Mouse (Mus musculus) embryonic facial prominence, embryonic 12.5 days (tissue): Measurements from ENCODE around the gene Dennd1a. TPM values are rescaled to one million over a fixed set of nuclear protein-coding genes. Genes with fewer than 3 reads are reported as not detected.
A peak's percentile ranks its signal among the peaks of the same experiment; 100 is the strongest.

Experiments
- ATAC-seq: fragments of 200-750 bp; cut with Nextera tagmentation; 2 replicates; pipeline ENCODE4 v1.8.0; 2017; ENCODE audit not compliant: insufficient number of reproducible peaks, insufficient read depth, low FRiP score, low TSS enrichment
- H3K27ac ChIP-seq: fragments of 300-500 bp; sonication (generic); 2 replicates; pipeline ENCODE4 v1.5.1; 2016; ENCODE audit warnings: mild to moderate bottlenecking
- H3K27me3 ChIP-seq: fragments of 300-500 bp; sonication (generic); 2 replicates; pipeline ENCODE4 v1.6.1; 2016; ENCODE audit warnings: mild to moderate bottlenecking, moderate library complexity
- H3K36me3 ChIP-seq: fragments of 300-500 bp; sonication (generic); 2 replicates; pipeline ENCODE4 v1.6.1; 2016; ENCODE audit warnings: mild to moderate bottlenecking
- H3K4me1 ChIP-seq: fragments of 300-500 bp; sonication (generic); 2 replicates; pipeline ENCODE4 v1.6.1; 2016
- H3K4me2 ChIP-seq: fragments of 300-500 bp; sonication (generic); replicated peaks from 2 replicates; pipeline ENCODE4 v1.6.1; 2016; ENCODE audit warnings: mild to moderate bottlenecking, moderate library complexity
- H3K4me3 ChIP-seq: fragments of 300-500 bp; sonication (generic); 2 replicates; pipeline ENCODE4 v1.5.1; 2016; ENCODE audit warnings: mild to moderate bottlenecking
- H3K9ac ChIP-seq: fragments of 300-500 bp; sonication (generic); 2 replicates; pipeline ENCODE4 v1.6.1; 2016; ENCODE audit warnings: mild to moderate bottlenecking, moderate library complexity
- H3K9me3 ChIP-seq: fragments of 300-500 bp; sonication (generic); 2 replicates; pipeline ENCODE4 v1.6.1; 2016; ENCODE audit warnings: mild to moderate bottlenecking, moderate library complexity
- WGBS: fragments of 180-500 bp; shearing (Covaris S2); methylation state at CpG from one replicate; pipeline ENCODE4 v1.1.7; 2016; 5-methylcytosine and 5-hydroxymethylcytosine counted together
- polyA plus RNA-seq: library from polyadenylated mRNA; unstranded; fragments of >200 nt; fragmentation: Nextera tagmentation; extraction: Ambion mirVana; gene quantifications from 2 replicates; pipeline ENCODE4 v1.2.1, GENCODE M21; 2016

The Dennd1a gene
- polyA plus RNA-seq, 1 experiment from 2014 or later = 21.4 TPM

GRCm38 (mm10) chr2:38097469-38097868 lies 189.7 kb downstream of the Dennd1a start:
- 53% methylated on average over 3 of the region's 3 CpGs for WGBS
- H3K36me3 ChIP-seq = no peaks in the 10 kb centered on the region
- H3K9ac ChIP-seq = no peak overlapping the region
- H3K4me1 ChIP-seq = peaks cover 23% of the 10 kb centered on the region
- no peak overlapping the region for H3K4me2 ChIP-seq
- H3K27me3 ChIP-seq = no peaks in the 10 kb centered on the region
- no peaks in the 10 kb centered on the region for H3K9me3 ChIP-seq
- H3K4me3 ChIP-seq = no peak overlapping the region
- no peak for ATAC-seq
- no peak overlapping the region for H3K27ac ChIP-seq

- ATAC-seq = no peak
- no peak overlapping the region for H3K27ac ChIP-seq
These were observed 190.9 kb downstream of the Dennd1a start for GRCm38 (mm10) chr2:38096328-38096727.

GRCm38 (mm10) chr2:38094380-38095163 lies 192.6 kb downstream of the Dennd1a start:
- Histone ChIP-seq H3K27me3 (no peaks in the 10 kb centered on the region), H3K4me2 (no peak overlapping the region), H3K4me3 (no peak overlapping the region), H3K27ac (no peak overlapping the region), H3K36me3 (no peaks in the 10 kb centered on the region), H3K9ac (no peak overlapping the region), H3K9me3 (no peaks in the 10 kb centered on the region), H3K4me1 (peaks cover 17% of the 10 kb centered on the region)
- ATAC-seq = no peak
- 52% methylated on average over 2 of the region's 2 CpGs for WGBS

More at GRCm38 (mm10) chr2:38096328-38096727, 190.9 kb downstream of the Dennd1a start:
- peaks cover 23% of the 10 kb centered on the region for H3K4me1 ChIP-seq
- no peaks in the 10 kb centered on the region for H3K9me3 ChIP-seq
- no peak overlapping the region for H3K4me3 ChIP-seq
- H3K4me2 ChIP-seq = no peak overlapping the region
- no peaks in the 10 kb centered on the region for H3K27me3 ChIP-seq
- no peak overlapping the region for H3K9ac ChIP-seq
- H3K36me3 ChIP-seq = no peaks in the 10 kb centered on the region

DNA sequence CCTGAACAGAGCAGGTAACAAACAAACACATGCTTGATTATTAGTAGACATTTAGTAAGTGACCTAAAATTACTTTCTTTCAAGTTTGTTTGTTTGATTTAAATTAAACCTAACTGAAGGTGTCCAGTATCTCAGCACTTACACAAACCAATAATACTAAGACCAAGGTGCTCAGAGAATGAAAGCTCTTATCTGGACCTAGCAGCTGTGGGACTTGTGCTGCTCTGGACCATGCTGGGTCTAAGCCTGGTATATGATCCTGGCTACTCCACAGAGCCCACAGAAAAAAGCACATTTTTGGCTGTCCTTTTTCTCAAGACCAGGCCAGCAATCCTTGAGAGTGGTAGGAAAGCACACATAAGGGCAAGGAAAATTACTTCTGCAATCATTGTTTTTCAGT lies 193.2 kb downstream of the Dennd1a start:
- no peak overlapping the region for H3K27ac ChIP-seq
- no peak overlapping the region for H3K4me3 ChIP-seq
- H3K4me2 ChIP-seq = no peak overlapping the region
- ATAC-seq = no peak
- H3K9me3 ChIP-seq = no peaks in the 10 kb centered on the region
- H3K9ac ChIP-seq = no peak overlapping the region
- no peaks in the 10 kb centered on the region for H3K36me3 ChIP-seq
- H3K27me3 ChIP-seq = no peaks in the 10 kb centered on the region
- peaks cover 11% of the 10 kb centered on the region; the same call in 1 of the 2 replicates for H3K4me1 ChIP-seq

GRCm38 (mm10) chr2:38093242-38093641 lies 193.9 kb downstream of the Dennd1a start:
- no peak for ATAC-seq
- no peak overlapping the region for H3K4me3 ChIP-seq
- H3K9ac ChIP-seq = no peak overlapping the region
- no peak overlapping the region for H3K4me2 ChIP-seq
- no peaks in the 10 kb centered on the region for H3K9me3 ChIP-seq
- WGBS = 79% methylated on average over 3 of the region's 3 CpGs
- no peaks in the 10 kb centered on the region for H3K27me3 ChIP-seq
- H3K27ac ChIP-seq = no peak overlapping the region
- no peaks in the 10 kb centered on the region for H3K36me3 ChIP-seq
- H3K4me1 ChIP-seq = peaks cover 11% of the 10 kb centered on the region; the same call in 1 of the 2 replicates

- no peak overlapping the region for H3K9ac ChIP-seq
- no peaks in the 10 kb centered on the region for H3K36me3 ChIP-seq
- H3K27me3 ChIP-seq = no peaks in the 10 kb centered on the region
- ATAC-seq = no peak
- no peak overlapping the region for H3K27ac ChIP-seq
- no peaks in the 10 kb centered on the region for H3K9me3 ChIP-seq
- WGBS = 77% methylated on average over 1 of the region's 1 CpGs
- no peaks in the 10 kb centered on the region for H3K4me1 ChIP-seq
- no peak overlapping the region for H3K4me3 ChIP-seq
- H3K4me2 ChIP-seq = no peak overlapping the region
These were observed 198.8 kb downstream of the Dennd1a start for GRCm38 (mm10) chr2:38088346-38088745.

DNA sequence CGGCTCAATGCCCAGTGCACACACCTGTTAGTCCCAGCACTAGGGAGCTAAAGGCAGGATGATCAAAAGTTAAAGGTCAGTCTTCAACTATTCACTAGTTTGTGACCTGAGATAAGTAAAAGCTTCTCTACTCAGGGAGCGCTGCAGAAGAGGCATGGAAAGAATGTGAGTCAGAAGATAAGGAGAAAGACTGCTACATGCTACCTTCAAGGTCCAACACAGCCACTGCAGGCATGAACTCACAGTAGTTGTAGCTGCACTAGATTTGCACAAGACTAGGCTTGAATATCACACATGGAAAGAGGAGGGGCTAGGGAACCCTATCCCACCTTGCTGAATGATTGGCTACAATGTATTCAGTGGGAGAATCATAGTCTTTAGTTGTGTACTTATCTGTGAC lies 202.1 kb downstream of the Dennd1a start:
- Histone ChIP-seq H3K9me3 (no peaks in the 10 kb centered on the region), H3K27me3 (no peaks in the 10 kb centered on the region), H3K4me3 (no peak overlapping the region), H3K9ac (no peak overlapping the region), H3K27ac (no peak overlapping the region), H3K4me2 (no peak overlapping the region), H3K36me3 (no peaks in the 10 kb centered on the region), H3K4me1 (no peaks in the 10 kb centered on the region)
- no peak for ATAC-seq
- WGBS = 87% methylated on average over 2 of the region's 2 CpGs

DNA sequence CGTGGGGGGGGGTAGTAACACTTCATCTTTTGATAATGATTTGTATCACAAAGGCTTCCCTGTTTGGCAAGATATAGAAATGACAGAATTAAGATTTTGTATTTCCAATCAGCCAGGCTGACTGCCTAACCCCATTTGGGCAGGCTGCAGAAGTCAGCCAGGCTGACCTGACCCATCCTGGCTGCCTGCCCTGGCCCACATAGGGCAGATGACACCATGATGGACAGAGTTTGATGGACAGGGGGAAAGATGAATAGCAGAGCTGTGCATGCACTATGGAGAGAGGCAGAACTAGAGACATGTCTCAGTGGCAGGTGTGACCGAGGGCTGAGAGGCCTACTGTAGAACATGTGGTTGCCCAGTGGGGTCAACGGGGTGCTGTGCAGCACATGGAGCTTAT lies 203.9 kb downstream of the Dennd1a start:
- Histone ChIP-seq H3K4me1 (no peaks in the 10 kb centered on the region), H3K27me3 (no peaks in the 10 kb centered on the region), H3K4me3 (no peak overlapping the region), H3K9ac (no peak overlapping the region), H3K36me3 (no peaks in the 10 kb centered on the region), H3K4me2 (no peak overlapping the region), H3K9me3 (no peaks in the 10 kb centered on the region), H3K27ac (no peak overlapping the region)
- WGBS = 84% methylated on average over 3 of the region's 3 CpGs
- ATAC-seq = no peak

GRCm38 (mm10) chr2:38074495-38074894 lies 212.7 kb downstream of the Dennd1a start:
- Histone ChIP-seq H3K27ac (no peak overlapping the region), H3K4me3 (no peak overlapping the region), H3K4me1 (peaks cover 8% of the 10 kb centered on the region), H3K4me2 (no peak overlapping the region), H3K36me3 (no peaks in the 10 kb centered on the region), H3K9ac (no peak overlapping the region), H3K27me3 (peaks cover 5% of the 10 kb centered on the region; the same call in 1 of the 2 replicates), H3K9me3 (no peaks in the 10 kb centered on the region)
- WGBS = 11% methylated on average over 2 of the region's 2 CpGs
- no peak for ATAC-seq

- H3K4me2 ChIP-seq = no peak overlapping the region
- H3K36me3 ChIP-seq = no peaks in the 10 kb centered on the region
- no peak overlapping the region for H3K9ac ChIP-seq
- H3K27ac ChIP-seq = no peak overlapping the region
- peaks cover 5% of the 10 kb centered on the region; the same call in 1 of the 2 replicates for H3K27me3 ChIP-seq
- H3K4me1 ChIP-seq = peaks cover 21% of the 10 kb centered on the region
- no peaks in the 10 kb centered on the region for H3K9me3 ChIP-seq
- no peak overlapping the region for H3K4me3 ChIP-seq
- no peak for ATAC-seq
These were observed 215.1 kb downstream of the Dennd1a start for GRCm38 (mm10) chr2:38072061-38072460.

GRCm38 (mm10) chr2:38068171-38068572 lies 219.0 kb downstream of the Dennd1a start:
- no peak overlapping the region for H3K9ac ChIP-seq
- 20% methylated on average over 2 of the region's 2 CpGs for WGBS
- 0 out of 2 replicates have a peak, but pooled peaks have one; percentile 35 for ATAC-seq
- H3K27me3 ChIP-seq = peaks cover 12% of the 10 kb centered on the region
- no peaks in the 10 kb centered on the region for H3K9me3 ChIP-seq
- H3K27ac ChIP-seq = no peak overlapping the region
- peaks cover 13% of the 10 kb centered on the region for H3K4me1 ChIP-seq
- no peaks in the 10 kb centered on the region for H3K36me3 ChIP-seq
- H3K4me2 ChIP-seq = no peak overlapping the region
- H3K4me3 ChIP-seq = no peak overlapping the region

GRCm38 (mm10) chr2:38065914-38066313 lies 221.3 kb downstream of the Dennd1a start:
- Histone ChIP-seq H3K4me2 (no peak overlapping the region), H3K4me1 (peaks cover 13% of the 10 kb centered on the region), H3K4me3 (no peak overlapping the region), H3K27ac (no peak overlapping the region), H3K27me3 (peaks cover 13% of the 10 kb centered on the region), H3K9ac (no peak overlapping the region), H3K9me3 (no peaks in the 10 kb centered on the region), H3K36me3 (no peaks in the 10 kb centered on the region)
- WGBS = 58% methylated on average over 1 of the region's 1 CpGs
- ATAC-seq = no peak
